Mouse (Mus musculus): ENCODE measurements around the gene Cdh13. TPM values are rescaled to one million over a fixed set of nuclear protein-coding genes. Genes with fewer than 3 reads are reported as not detected.
A peak's percentile ranks its signal among the peaks of the same experiment; 100 is the strongest.

The Cdh13 gene
- polyA plus RNA-seq, 1 experiment from 2014 or later, result 62.2 TPM

DNA sequence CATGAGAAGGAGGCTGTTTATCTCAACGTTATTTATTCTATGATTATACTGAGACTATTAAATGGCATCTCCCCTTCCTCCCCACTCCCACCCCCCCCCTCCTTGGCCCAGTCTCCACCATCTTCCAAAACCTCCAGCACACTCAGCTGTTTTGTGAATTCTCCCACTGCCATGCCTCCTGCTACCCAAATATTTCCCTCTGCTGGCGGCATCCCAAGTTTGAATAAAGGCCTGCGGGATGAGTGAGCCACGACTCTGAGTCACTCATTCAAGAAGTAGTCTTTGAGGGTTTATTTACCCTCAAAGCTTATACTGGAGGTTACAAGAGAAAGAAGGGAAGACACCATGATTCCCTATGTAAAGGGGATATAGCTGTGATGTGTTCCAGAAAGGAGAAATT, 59.7 kb downstream of the Cdh13 start:
- ChIA-PET POLR2A (no interaction called here), CTCF (interaction anchor here (2.2 kb wide), 1 partner anchor 10 kb away, joined by 5 read pairs; no protein-coding TSS in a partner anchor)
- ATAC-seq (peak; percentile 74), DNase-seq (ENCODE audit: low read depth, low spot score) (no peak)
- in situ Hi-C loops (cut with MboI; ENCODE audit: low pct_unique_long_range_greater_than_20kb), result no loop called here
- no peaks in the 10 kb centered on the region for H3K27me3 ChIP-seq
- no peak for TF ChIP-seq CTCF (IDR thresholded peaks at IDR 0.05)

GRCm38 (mm10) chr8:118348710-118349489, 65.4 kb downstream of the Cdh13 start:
- DNase-seq (ENCODE audit: low read depth, low spot score) (no peak), ATAC-seq (no peak)
- CTCF ChIA-PET, result interaction anchor here (1.0 kb wide), 1 partner anchor 29 kb away, joined by 3 read pairs; no protein-coding TSS in a partner anchor
- POLR2A ChIA-PET, result no interaction called here
- H3K27me3 ChIP-seq, result no peaks in the 10 kb centered on the region
- in situ Hi-C loops (cut with MboI; ENCODE audit: low pct_unique_long_range_greater_than_20kb), result no loop called here
- TF ChIP-seq CTCF (IDR thresholded peaks at IDR 0.05), result no peak

GRCm38 (mm10) chr8:118350136-118350535, 66.6 kb downstream of the Cdh13 start:
- CTCF ChIA-PET, result interaction anchor here (1.0 kb wide), 1 partner anchor 31 kb away, joined by 3 read pairs; no protein-coding TSS in a partner anchor
- no peak for DNase-seq (ENCODE audit: low read depth, low spot score)

GRCm38 (mm10) chr8:118353022-118353421, 69.5 kb downstream of the Cdh13 start:
- ATAC-seq, result no peak
- DNase-seq (ENCODE audit: low read depth, low spot score), result no peak
- CTCF ChIA-PET, result interaction anchor here (1.4 kb wide), 1 partner anchor 19 kb away, joined by 3 read pairs; no protein-coding TSS in a partner anchor
- POLR2A ChIA-PET, result no interaction called here
- H3K27me3 ChIP-seq, result no peaks in the 10 kb centered on the region
- in situ Hi-C loops (cut with MboI; ENCODE audit: low pct_unique_long_range_greater_than_20kb), result no loop called here
- TF ChIP-seq CTCF (IDR thresholded peaks at IDR 0.05), result no peak

More at GRCm38 (mm10) chr8:118350136-118350535, 66.6 kb downstream of the Cdh13 start:
- TF ChIP-seq CTCF (IDR thresholded peaks at IDR 0.05), result no peak
- POLR2A ChIA-PET, result no interaction called here
- in situ Hi-C loops (cut with MboI; ENCODE audit: low pct_unique_long_range_greater_than_20kb), result no loop called here
- ATAC-seq, result no peak
- H3K27me3 ChIP-seq, result no peaks in the 10 kb centered on the region

- in situ Hi-C loops (cut with MboI; ENCODE audit: low pct_unique_long_range_greater_than_20kb), result no loop called here
- ChIA-PET POLR2A (no interaction called here), CTCF (no interaction called here)
- ATAC-seq (no peak), DNase-seq (ENCODE audit: low read depth, low spot score) (no peak)
- H3K27me3 ChIP-seq, result no peaks in the 10 kb centered on the region
- TF ChIP-seq CTCF (IDR thresholded peaks at IDR 0.05), result no peak
Observed at GRCm38 (mm10) chr8:118357067-118357466, 73.5 kb downstream of the Cdh13 start.

GRCm38 (mm10) chr8:118357596-118357995, 74.1 kb downstream of the Cdh13 start:
- ATAC-seq (no peak), DNase-seq (ENCODE audit: low read depth, low spot score) (no peak)
- no peaks in the 10 kb centered on the region for H3K27me3 ChIP-seq
- ChIA-PET POLR2A (no interaction called here), CTCF (no interaction called here)
- no peak for TF ChIP-seq CTCF (IDR thresholded peaks at IDR 0.05)
- in situ Hi-C loops (cut with MboI; ENCODE audit: low pct_unique_long_range_greater_than_20kb), result no loop called here

- H3K27me3 ChIP-seq, result no peaks in the 10 kb centered on the region
- CTCF ChIA-PET, result no interaction called here
- no peak for ATAC-seq
- TF ChIP-seq CTCF (IDR thresholded peaks at IDR 0.05), result no peak
- POLR2A ChIA-PET, result no interaction called here
- DNase-seq (ENCODE audit: low read depth, low spot score), result no peak
- in situ Hi-C loops (cut with MboI; ENCODE audit: low pct_unique_long_range_greater_than_20kb), result no loop called here
Observed at GRCm38 (mm10) chr8:118363781-118364180, 80.2 kb downstream of the Cdh13 start.

DNA sequence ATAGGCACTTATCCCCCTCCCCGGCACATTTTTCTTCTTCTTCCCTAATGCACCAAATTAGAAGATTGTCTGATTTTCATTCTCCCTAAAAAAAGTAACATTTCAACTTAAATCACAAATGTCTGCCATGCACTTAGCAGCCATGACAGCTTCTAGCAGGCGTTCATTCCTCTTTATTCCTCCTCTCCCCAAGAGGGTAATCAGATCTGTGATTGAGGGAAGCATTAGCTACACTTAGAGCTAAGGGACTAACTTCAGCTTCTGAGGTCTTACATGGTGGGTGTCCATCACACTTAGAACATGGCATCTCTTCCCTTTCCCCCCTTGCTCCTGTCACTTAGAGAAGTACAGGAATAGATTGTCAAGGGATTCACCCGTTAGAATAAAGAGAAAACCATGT, 89.6 kb downstream of the Cdh13 start:
- TF ChIP-seq CTCF (IDR thresholded peaks at IDR 0.05), result no peak
- ATAC-seq (no peak), DNase-seq (ENCODE audit: low read depth, low spot score) (no peak)
- in situ Hi-C loops (cut with MboI; ENCODE audit: low pct_unique_long_range_greater_than_20kb), result no loop called here
- H3K27me3 ChIP-seq, result no peaks in the 10 kb centered on the region
- ChIA-PET POLR2A (interaction anchor here (0.7 kb wide), 1 partner anchor 17 kb away, joined by 3 read pairs; no protein-coding TSS in a partner anchor), CTCF (no interaction called here)

- CTCF ChIA-PET, result no interaction called here
- DNase-seq (ENCODE audit: low read depth, low spot score) (no peak), ATAC-seq (no peak)
- no peaks in the 10 kb centered on the region for H3K27me3 ChIP-seq
- TF ChIP-seq CTCF (IDR thresholded peaks at IDR 0.05), result no peak
- in situ Hi-C loops (cut with MboI; ENCODE audit: low pct_unique_long_range_greater_than_20kb), result no loop called here
- POLR2A ChIA-PET, result no interaction called here
Observed at GRCm38 (mm10) chr8:118374738-118375137, 91.2 kb downstream of the Cdh13 start.

- DNase-seq (ENCODE audit: low read depth, low spot score), result no peak
- ATAC-seq, result no peak
- TF ChIP-seq CTCF (IDR thresholded peaks at IDR 0.05), result no peak
- no peaks in the 10 kb centered on the region for H3K27me3 ChIP-seq
- CTCF ChIA-PET, result interaction anchor here (0.8 kb wide), 1 partner anchor 31 kb away, joined by 3 read pairs; no protein-coding TSS in a partner anchor
- in situ Hi-C loops (cut with MboI; ENCODE audit: low pct_unique_long_range_greater_than_20kb), result no loop called here
- POLR2A ChIA-PET, result no interaction called here
Observed at GRCm38 (mm10) chr8:118376791-118377190, 93.3 kb downstream of the Cdh13 start.

GRCm38 (mm10) chr8:118378985-118379384, 95.5 kb downstream of the Cdh13 start:
- ChIA-PET POLR2A (no interaction called here), CTCF (no interaction called here)
- no peak for DNase-seq (ENCODE audit: low read depth, low spot score)
- in situ Hi-C loops (cut with MboI; ENCODE audit: low pct_unique_long_range_greater_than_20kb), result no loop called here
- TF ChIP-seq CTCF (IDR thresholded peaks at IDR 0.05), result no peak
- H3K27me3 ChIP-seq, result no peaks in the 10 kb centered on the region
- ATAC-seq, result no peak
